Mouse (Mus musculus): ENCODE data around the gene Gatad2b. TPM values are rescaled to one million over a fixed set of nuclear protein-coding genes. Genes with fewer than 3 reads are reported as not detected.
"Not testable (repeated sequence)": the region's sequence is repeated elsewhere in the genome, so short reads cannot be mapped to it uniquely, and the experiment has no call there.

The Gatad2b gene
- polyA plus RNA-seq, 1 experiment from 2014 or later: 16.5 TPM

GRCm38 (mm10) chr3:90332485-90332884 is 39.5 kb downstream of the Gatad2b start:
- Histone ChIP-seq H3K4me3 (replicated peaks; ENCODE audit: low read length) (no peak overlapping the region), H3K9ac (replicated peaks; ENCODE audit: low read depth, low read length) (no peak overlapping the region), H3K4me2 (ENCODE audit: low read length) (no peak overlapping the region), H3K27ac (ENCODE audit: low read length) (no peak overlapping the region), H3K27me3 (replicated peaks; ENCODE audit: control insufficient read depth, insufficient read depth, low read length) (no peaks in the 10 kb centered on the region), H3K9me3 (ENCODE audit: control insufficient read depth, low read length) (no peaks in the 10 kb centered on the region), H3K36me3 (ENCODE audit: control insufficient read depth, insufficient read depth) (no peaks in the 10 kb centered on the region), H3K4me1 (replicated peaks; ENCODE audit: control insufficient read depth, insufficient read depth, low read length) (no peaks in the 10 kb centered on the region; the same call in 1 of the 2 replicates)
- 91% methylated on average over 5 of the region's 5 CpGs for WGBS
- ATAC-seq: no peak

- no peak for ATAC-seq
These were observed 42.5 kb downstream of the Gatad2b start for GRCm38 (mm10) chr3:90335517-90335916.

GRCm38 (mm10) chr3:90338190-90338589 is 45.2 kb downstream of the Gatad2b start:
- no peaks in the 10 kb centered on the region for H3K9me3 ChIP-seq (ENCODE audit: control insufficient read depth, low read length)
- WGBS: 57% methylated on average over 3 of the region's 3 CpGs
- peaks cover 9% of the 10 kb centered on the region; the same call in 1 of the 2 replicates for H3K4me1 ChIP-seq (replicated peaks; ENCODE audit: control insufficient read depth, insufficient read depth, low read length)
- no peak overlapping the region for H3K27ac ChIP-seq (ENCODE audit: low read length)
- H3K27me3 ChIP-seq (replicated peaks; ENCODE audit: control insufficient read depth, insufficient read depth, low read length): no peaks in the 10 kb centered on the region
- ATAC-seq: no peak
- no peak overlapping the region for H3K9ac ChIP-seq (replicated peaks; ENCODE audit: low read depth, low read length)
- H3K4me2 ChIP-seq (ENCODE audit: low read length): no peak overlapping the region
- no peak overlapping the region for H3K4me3 ChIP-seq (replicated peaks; ENCODE audit: low read length)
- H3K36me3 ChIP-seq (ENCODE audit: control insufficient read depth, insufficient read depth): peaks cover 11% of the 10 kb centered on the region

More at GRCm38 (mm10) chr3:90335517-90335916, 42.5 kb downstream of the Gatad2b start:
- Histone ChIP-seq H3K4me3 (replicated peaks; ENCODE audit: low read length) (no peak overlapping the region), H3K36me3 (ENCODE audit: control insufficient read depth, insufficient read depth) (no peaks in the 10 kb centered on the region), H3K27ac (ENCODE audit: low read length) (no peak overlapping the region), H3K4me2 (ENCODE audit: low read length) (no peak overlapping the region), H3K4me1 (replicated peaks; ENCODE audit: control insufficient read depth, insufficient read depth, low read length) (peaks cover 9% of the 10 kb centered on the region; the same call in 1 of the 2 replicates), H3K9me3 (ENCODE audit: control insufficient read depth, low read length) (no peaks in the 10 kb centered on the region), H3K9ac (replicated peaks; ENCODE audit: low read depth, low read length) (no peak overlapping the region), H3K27me3 (replicated peaks; ENCODE audit: control insufficient read depth, insufficient read depth, low read length) (no peaks in the 10 kb centered on the region)

GRCm38 (mm10) chr3:90340177-90340576 is 47.2 kb downstream of the Gatad2b start:
- ATAC-seq: no peak
- H3K9ac ChIP-seq (replicated peaks; ENCODE audit: low read depth, low read length): no peak overlapping the region
- H3K4me3 ChIP-seq (replicated peaks; ENCODE audit: low read length): no peak overlapping the region
- H3K4me2 ChIP-seq (ENCODE audit: low read length): no peak overlapping the region
- no peaks in the 10 kb centered on the region for H3K9me3 ChIP-seq (ENCODE audit: control insufficient read depth, low read length)
- no peak overlapping the region for H3K27ac ChIP-seq (ENCODE audit: low read length)
- no peaks in the 10 kb centered on the region for H3K27me3 ChIP-seq (replicated peaks; ENCODE audit: control insufficient read depth, insufficient read depth, low read length)
- peaks cover 9% of the 10 kb centered on the region; the same call in 1 of the 2 replicates for H3K4me1 ChIP-seq (replicated peaks; ENCODE audit: control insufficient read depth, insufficient read depth, low read length)
- H3K36me3 ChIP-seq (ENCODE audit: control insufficient read depth, insufficient read depth): peaks cover 11% of the 10 kb centered on the region

- 50% methylated on average over 2 of the region's 2 CpGs for WGBS
- not testable (repeated sequence) for H3K9ac ChIP-seq (replicated peaks; ENCODE audit: low read depth, low read length); ATAC-seq
These were observed 49.9 kb downstream of the Gatad2b start for GRCm38 (mm10) chr3:90342853-90343252.

GRCm38 (mm10) chr3:90347847-90348246 is 54.9 kb downstream of the Gatad2b start:
- Histone ChIP-seq H3K27me3 (replicated peaks; ENCODE audit: control insufficient read depth, insufficient read depth, low read length) (no peaks in the 10 kb centered on the region), H3K36me3 (ENCODE audit: control insufficient read depth, insufficient read depth) (peaks cover 40% of the 10 kb centered on the region), H3K27ac (ENCODE audit: low read length) (no peak overlapping the region), H3K4me1 (replicated peaks; ENCODE audit: control insufficient read depth, insufficient read depth, low read length) (no peaks in the 10 kb centered on the region), H3K9ac (replicated peaks; ENCODE audit: low read depth, low read length) (no peak overlapping the region), H3K9me3 (ENCODE audit: control insufficient read depth, low read length) (no peaks in the 10 kb centered on the region), H3K4me3 (replicated peaks; ENCODE audit: low read length) (no peak overlapping the region), H3K4me2 (ENCODE audit: low read length) (no peak overlapping the region)
- 97% methylated on average over 4 of the region's 4 CpGs for WGBS
- no peak for ATAC-seq

More at GRCm38 (mm10) chr3:90342853-90343252, 49.9 kb downstream of the Gatad2b start:
- not testable (repeated sequence) for H3K9me3 ChIP-seq (ENCODE audit: control insufficient read depth, low read length); H3K27me3 ChIP-seq (replicated peaks; ENCODE audit: control insufficient read depth, insufficient read depth, low read length); H3K4me3 ChIP-seq (replicated peaks; ENCODE audit: low read length); H3K27ac ChIP-seq (ENCODE audit: low read length); H3K4me2 ChIP-seq (ENCODE audit: low read length); H3K4me1 ChIP-seq (replicated peaks; ENCODE audit: control insufficient read depth, insufficient read depth, low read length)
- H3K36me3 ChIP-seq (ENCODE audit: control insufficient read depth, insufficient read depth): peaks cover 20% of the 10 kb centered on the region

GRCm38 (mm10) chr3:90357959-90358358 is 65.0 kb downstream of the Gatad2b start:
- Histone ChIP-seq H3K36me3 (ENCODE audit: control insufficient read depth, insufficient read depth) (peaks cover 38% of the 10 kb centered on the region), H3K27me3 (replicated peaks; ENCODE audit: control insufficient read depth, insufficient read depth, low read length) (no peaks in the 10 kb centered on the region), H3K9ac (replicated peaks; ENCODE audit: low read depth, low read length) (no peak overlapping the region), H3K27ac (ENCODE audit: low read length) (no peak overlapping the region), H3K9me3 (ENCODE audit: control insufficient read depth, low read length) (no peaks in the 10 kb centered on the region), H3K4me3 (replicated peaks; ENCODE audit: low read length) (no peak overlapping the region), H3K4me1 (replicated peaks; ENCODE audit: control insufficient read depth, insufficient read depth, low read length) (no peaks in the 10 kb centered on the region), H3K4me2 (ENCODE audit: low read length) (no peak overlapping the region)
- ATAC-seq: no peak
- 93% methylated on average over 7 of the region's 7 CpGs for WGBS

GRCm38 (mm10) chr3:90359230-90359629 is 66.3 kb downstream of the Gatad2b start:
- ATAC-seq: no peak
- Histone ChIP-seq H3K4me3 (replicated peaks; ENCODE audit: low read length) (no peak overlapping the region), H3K27ac (ENCODE audit: low read length) (no peak overlapping the region), H3K9ac (replicated peaks; ENCODE audit: low read depth, low read length) (no peak overlapping the region), H3K4me2 (ENCODE audit: low read length) (no peak overlapping the region), H3K27me3 (replicated peaks; ENCODE audit: control insufficient read depth, insufficient read depth, low read length) (no peaks in the 10 kb centered on the region), H3K9me3 (ENCODE audit: control insufficient read depth, low read length) (no peaks in the 10 kb centered on the region), H3K4me1 (replicated peaks; ENCODE audit: control insufficient read depth, insufficient read depth, low read length) (no peaks in the 10 kb centered on the region), H3K36me3 (ENCODE audit: control insufficient read depth, insufficient read depth) (peaks cover 31% of the 10 kb centered on the region)
- 82% methylated on average over 1 of the region's 1 CpGs for WGBS

- Histone ChIP-seq H3K9ac (replicated peaks; ENCODE audit: low read depth, low read length) (no peak overlapping the region), H3K9me3 (ENCODE audit: control insufficient read depth, low read length) (no peaks in the 10 kb centered on the region), H3K4me2 (ENCODE audit: low read length) (no peak overlapping the region), H3K27ac (ENCODE audit: low read length) (no peak overlapping the region), H3K4me3 (replicated peaks; ENCODE audit: low read length) (no peak overlapping the region), H3K27me3 (replicated peaks; ENCODE audit: control insufficient read depth, insufficient read depth, low read length) (no peaks in the 10 kb centered on the region), H3K36me3 (ENCODE audit: control insufficient read depth, insufficient read depth) (peaks cover 17% of the 10 kb centered on the region), H3K4me1 (replicated peaks; ENCODE audit: control insufficient read depth, insufficient read depth, low read length) (no peaks in the 10 kb centered on the region)
- no peak for ATAC-seq
- WGBS: 83% methylated on average over 4 of the region's 4 CpGs
These were observed 68.5 kb downstream of the Gatad2b start for GRCm38 (mm10) chr3:90361476-90361875.

GRCm38 (mm10) chr3:90362346-90362745 is 69.4 kb downstream of the Gatad2b start:
- 80% methylated on average over 2 of the region's 2 CpGs for WGBS

More at GRCm38 (mm10) chr3:90362346-90362745, 69.4 kb downstream of the Gatad2b start:
- no peak for ATAC-seq
- Histone ChIP-seq H3K9me3 (ENCODE audit: control insufficient read depth, low read length) (no peaks in the 10 kb centered on the region), H3K27me3 (replicated peaks; ENCODE audit: control insufficient read depth, insufficient read depth, low read length) (no peaks in the 10 kb centered on the region), H3K36me3 (ENCODE audit: control insufficient read depth, insufficient read depth) (peaks cover 17% of the 10 kb centered on the region), H3K4me1 (replicated peaks; ENCODE audit: control insufficient read depth, insufficient read depth, low read length) (no peaks in the 10 kb centered on the region), H3K27ac (ENCODE audit: low read length) (no peak overlapping the region), H3K4me3 (replicated peaks; ENCODE audit: low read length) (no peak overlapping the region), H3K9ac (replicated peaks; ENCODE audit: low read depth, low read length) (no peak overlapping the region), H3K4me2 (ENCODE audit: low read length) (no peak overlapping the region)
